Mouse (Mus musculus): ENCODE data around the gene Phc1. TPM values are rescaled to one million over a fixed set of nuclear protein-coding genes. Genes with fewer than 3 reads are reported as not detected.

The Phc1 gene
- total RNA-seq, 2 experiments from 2014 or later = 17.5 to 21.8 TPM

- intact Hi-C loops (cut with DNase I) = no loop called here
- peak; percentile 50 to 68 for DNase-seq
Observed at GRCm38 (mm10) chr6:122268561-122268960, 71.8 kb downstream of the Phc1 start.

Other genes starting within 250 kb of the Phc1 start
- not detected for gene Klrg1, start 57.7 kb downstream of the Phc1 start, total RNA-seq (2021)
- gene M6pr, start 31.8 kb downstream of the Phc1 start, total RNA-seq (2021) = 10 to 100 TPM; 40.8 to 42.8 TPM
- under 1 TPM in 1 of 2 experiments, not detected in 1; 0.72 TPM for gene Rimklb, start 158.2 kb upstream of the Phc1 start, total RNA-seq (2021)
- 10 to 100 TPM; 41.3 to 43.4 TPM for gene Mfap5, start 165.3 kb upstream of the Phc1 start, total RNA-seq (2021)
- gene Aicda, start 213.2 kb upstream of the Phc1 start, total RNA-seq (2021) = not detected

Measured in heart, postnatal 36 days (tissue).